In genomic region chr9:66593613-66593969, GRCm38 (mm10) we compare ENCODE assay signal across 8 mouse cellular contexts. TPM values are rescaled to one million over a fixed set of nuclear protein-coding genes. Genes with fewer than 3 reads are reported as not detected.
DNase-seq lines count a peak whose midpoint lies in the region; ATAC-seq and TF ChIP-seq lines count a peak whose summit lies in the region.

No protein-coding gene starts in this region.

- no peak for ATAC-seq in kidney, embryonic 16.5 days (ENCODE audit: low FRiP score, low TSS enrichment)
- ATAC-seq in hindbrain, embryonic 12.5 days (ENCODE audit: low FRiP score) = no peak
- ATAC-seq in midbrain, embryonic 15.5 days (replicated peaks) = no peak; the same call in 1 of the 2 replicates

- H3K36me3 ChIP-seq in kidney, embryonic 16.5 days (ENCODE audit: insufficient read depth, low read length) = no peaks in the 10 kb centered on the region
- H3K36me3 ChIP-seq in hindbrain, embryonic 12.5 days = no peaks in the 10 kb centered on the region
- H3K36me3 ChIP-seq in midbrain, embryonic 15.5 days (replicated peaks) = no peaks in the 10 kb centered on the region

- H3K4me3 ChIP-seq in kidney, embryonic 16.5 days (ENCODE audit: low read length) = peak overlapping the region; percentile 86
- peak overlapping the region; percentile 88 for H3K4me3 ChIP-seq in bone marrow macrophage, adult 2 months (ENCODE audit: insufficient read depth, low read length)
- peak overlapping the region; percentile 95 for H3K4me3 ChIP-seq in hindbrain, embryonic 12.5 days
- peak overlapping the region; percentile 93 for H3K4me3 ChIP-seq in midbrain, embryonic 15.5 days

- H3K27ac ChIP-seq in kidney, embryonic 16.5 days (ENCODE audit: low read length) = peak overlapping the region; percentile 95
- peak overlapping the region; percentile 81 for H3K27ac ChIP-seq in bone marrow macrophage, adult 2 months (ENCODE audit: insufficient read depth, low read depth, low read length)
- H3K27ac ChIP-seq in hindbrain, embryonic 12.5 days = peak overlapping the region; percentile 23; the same call in 1 of the 2 replicates
- peak overlapping the region; percentile 91 for H3K27ac ChIP-seq in midbrain, embryonic 15.5 days

- no peak for DNase-seq in kidney, postnatal 14 days
- no peak for DNase-seq in retina, postnatal 1 day
- no peak for DNase-seq in cerebellum, adult 11 months
- DNase-seq in yolk sac, embryonic 10.5 days (ENCODE audit: low spot score) = no peak

- H3K4me2 ChIP-seq in kidney, embryonic 16.5 days (replicated peaks; ENCODE audit: low read depth, low read length) = peak overlapping the region; percentile 88
- H3K4me2 ChIP-seq in hindbrain, embryonic 12.5 days (replicated peaks) = peak overlapping the region; percentile 81
- peak overlapping the region; percentile 65 for H3K4me2 ChIP-seq in midbrain, embryonic 15.5 days

- no peaks in the 10 kb centered on the region for H3K9me3 ChIP-seq in kidney, embryonic 16.5 days (ENCODE audit: low read length)
- no peaks in the 10 kb centered on the region for H3K9me3 ChIP-seq in hindbrain, embryonic 12.5 days (replicated peaks)
- H3K9me3 ChIP-seq in midbrain, embryonic 15.5 days = no peaks in the 10 kb centered on the region

- no peak for TF ChIP-seq CTCF in bone marrow macrophage, adult 2 months (IDR thresholded peaks at IDR 0.05; ENCODE audit: low read depth, low read length)

- peak overlapping the region; percentile 68 for H3K9ac ChIP-seq in kidney, embryonic 16.5 days (replicated peaks; ENCODE audit: low read length)
- H3K9ac ChIP-seq in hindbrain, embryonic 12.5 days = 0 out of 2 replicates have a peak overlapping the region, but pooled peaks have one; percentile 99
- peak overlapping the region; percentile 34 for H3K9ac ChIP-seq in midbrain, embryonic 15.5 days

- H3K27me3 ChIP-seq in kidney, embryonic 16.5 days (ENCODE audit: insufficient read depth, low read length) = no peaks in the 10 kb centered on the region
- H3K27me3 ChIP-seq in hindbrain, embryonic 12.5 days = peaks cover 8% of the 10 kb centered on the region
- no peaks in the 10 kb centered on the region for H3K27me3 ChIP-seq in midbrain, embryonic 15.5 days (replicated peaks)

- TF ChIP-seq POLR2A in bone marrow macrophage, adult 2 months (IDR thresholded peaks at IDR 0.05; ENCODE audit: borderline replicate concordance, low read depth, low read length) = no peak

- peaks cover 59% of the 10 kb centered on the region for H3K4me1 ChIP-seq in kidney, embryonic 16.5 days (ENCODE audit: insufficient read depth, low read length)
- H3K4me1 ChIP-seq in bone marrow macrophage, adult 2 months (ENCODE audit: control insufficient read depth, insufficient read depth, low read length) = peaks cover 38% of the 10 kb centered on the region
- H3K4me1 ChIP-seq in hindbrain, embryonic 12.5 days = peaks cover 30% of the 10 kb centered on the region
- peaks cover 29% of the 10 kb centered on the region for H3K4me1 ChIP-seq in midbrain, embryonic 15.5 days

- 3% methylated on average over 12 of the region's 12 CpGs for WGBS in kidney, embryonic 16.5 days
- WGBS in hindbrain, embryonic 12.5 days = 10% methylated on average over 12 of the region's 12 CpGs
- 6% methylated on average over 12 of the region's 12 CpGs for WGBS in midbrain, embryonic 15.5 days

RNA-seq across cellular contexts. Expression of gene Usp3, which starts 0.6 kb away (rescaled TPM):
- polyA plus RNA-seq in kidney, embryonic 16.5 days (2015; fragmentation: Nextera tagmentation; extraction: Ambion mirVana) = 62.4 and 67.1 TPM in 2 replicates
- 63.3 and 64.4 TPM in 2 replicates for polyA plus RNA-seq in bone marrow macrophage, adult 2 months (2012; ENCODE audit: insufficient read depth, insufficient read length, missing spikeins)
- polyA plus RNA-seq in hindbrain, embryonic 12.5 days (2016; fragmentation: Nextera tagmentation; extraction: Ambion mirVana) = 88.1 and 103 TPM in 2 replicates
- polyA plus RNA-seq in midbrain, embryonic 15.5 days (2015; fragmentation: Nextera tagmentation; extraction: Ambion mirVana) = 70.3 and 77.3 TPM in 2 replicates

Comparison
In these comparisons a context has a peak if more than half of its experiments do, and no peak if none do; other contexts are left out.
1. H3K27ac ChIP-seq: peak in every context shown above with its lines; median percentile 95 in kidney, embryonic 16.5 days; 91 in midbrain, embryonic 15.5 days; 81 in bone marrow macrophage, adult 2 months; 23 in hindbrain, embryonic 12.5 days.
2. H3K9ac ChIP-seq: peak in every context shown above with its lines; median percentile 99 in hindbrain, embryonic 12.5 days; 68 in kidney, embryonic 16.5 days; 34 in midbrain, embryonic 15.5 days.